Mouse (Mus musculus) hindbrain, embryonic 13.5 days (tissue): Measurements from ENCODE around the gene Tsr3. TPM values are rescaled to one million over a fixed set of nuclear protein-coding genes. Genes with fewer than 3 reads are reported as not detected.

ENCODE experiments used
- ATAC-seq: fragments of 200-750 bp; cut with Nextera tagmentation; 2 replicates; pipeline ENCODE4 v1.8.0; 2017; ENCODE audit warnings: moderate TSS enrichment; ENCODE audit not compliant: low FRiP score
- H3K27ac ChIP-seq: fragments of 300-500 bp; sonication (generic); 2 replicates; pipeline ENCODE4 v1.5.1; 2015; ENCODE audit warnings: inconsistent platforms, mild to moderate bottlenecking, moderate library complexity
- H3K27me3 ChIP-seq: fragments of 300-500 bp; sonication (generic); 2 replicates; pipeline ENCODE4 v1.6.1; 2015; ENCODE audit warnings: mild to moderate bottlenecking, inconsistent platforms
- H3K36me3 ChIP-seq: fragments of 300-500 bp; sonication (generic); 2 replicates; pipeline ENCODE4 v1.6.1; 2015; ENCODE audit warnings: mild to moderate bottlenecking, inconsistent platforms
- H3K4me1 ChIP-seq: fragments of 300-500 bp; sonication (generic); replicated peaks from 2 replicates; pipeline ENCODE4 v1.6.1; 2015; ENCODE audit warnings: inconsistent platforms
- H3K4me2 ChIP-seq: fragments of 300-500 bp; sonication (generic); 2 replicates; pipeline ENCODE4 v1.6.1; 2015; ENCODE audit warnings: inconsistent platforms, mild to moderate bottlenecking, moderate library complexity
- H3K4me3 ChIP-seq: fragments of 300-500 bp; sonication (generic); 2 replicates; pipeline ENCODE4 v1.5.1; 2015; ENCODE audit warnings: mild to moderate bottlenecking, inconsistent platforms
- H3K9ac ChIP-seq: fragments of 300-500 bp; sonication (generic); 2 replicates; pipeline ENCODE4 v1.6.1; 2015; ENCODE audit warnings: mild to moderate bottlenecking, inconsistent platforms
- H3K9me3 ChIP-seq: fragments of 300-500 bp; sonication (generic); 2 replicates; pipeline ENCODE4 v1.6.1; 2016; ENCODE audit warnings: inconsistent platforms
- WGBS: fragments of 180-500 bp; shearing (Covaris S2); methylation state at CpG from one replicate; pipeline ENCODE4 v1.1.7; 2015; 5-methylcytosine and 5-hydroxymethylcytosine counted together
- microRNA-seq: library from miRNA; unstranded; fragments of <30 nt; microRNA quantifications from one replicate; pipeline ENCODE4, GENCODE M21; 2016
- polyA plus RNA-seq: library from polyadenylated mRNA; unstranded; fragments of >200 nt; fragmentation: Nextera tagmentation; extraction: Ambion mirVana; gene quantifications from 2 replicates; pipeline ENCODE4 v1.2.1, GENCODE M21; 2015

Tsr3 gene
- polyA plus RNA-seq, 1 experiment from 2014 or later, result 59.6 TPM

- H3K27ac ChIP-seq, result peak within 1 kb of the TSS; percentile 99
- WGBS, result 91% methylated on average over 9 of the region's 9 CpGs
- H3K4me2 ChIP-seq, result peak within 1 kb of the TSS; percentile 99
- H3K4me3 ChIP-seq, result peak within 1 kb of the TSS; percentile 99
- no peak for ATAC-seq
- H3K9me3 ChIP-seq, result no peaks in the 10 kb centered on the region
- H3K36me3 ChIP-seq, result no peaks in the 10 kb centered on the region
- H3K4me1 ChIP-seq, result peaks cover 37% of the 10 kb centered on the region
- peak within 1 kb of the TSS; percentile 100 for H3K9ac ChIP-seq
- peaks cover 4% of the 10 kb centered on the region; the same call in 1 of the 2 replicates for H3K27me3 ChIP-seq
Measured at GRCm38 (mm10) chr17:25274571-25275346, 34.8 kb downstream of the Tsr3 start, which contains the start of gene Ube2i. Gene Ube2i, minus strand, starts transcription at chr17:25274622.

DNA sequence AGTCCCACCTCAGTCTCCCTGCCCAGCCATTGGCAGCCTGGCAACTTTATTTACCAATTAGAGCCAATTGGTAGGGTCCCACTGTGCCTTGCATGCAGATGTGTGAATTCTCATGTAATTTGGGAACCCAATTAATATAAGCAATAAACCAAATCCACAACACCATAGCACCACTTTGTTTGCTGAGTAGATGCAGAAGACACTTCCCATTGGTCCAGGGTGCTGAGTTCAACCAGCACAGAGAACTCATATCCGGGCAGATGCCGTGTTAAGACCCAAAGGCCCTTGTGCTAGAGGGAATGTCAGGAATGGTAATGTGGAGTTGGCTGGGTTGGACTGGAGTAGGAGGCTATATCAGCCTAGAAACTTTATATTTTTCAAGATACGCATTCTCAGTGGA, 35.9 kb downstream of the Tsr3 start:
- WGBS, result 96% methylated on average over 3 of the region's 3 CpGs
- H3K4me2 ChIP-seq, result no peak overlapping the region
- no peaks in the 10 kb centered on the region for H3K9me3 ChIP-seq
- peaks cover 26% of the 10 kb centered on the region for H3K4me1 ChIP-seq
- no peak for ATAC-seq
- H3K4me3 ChIP-seq, result no peak overlapping the region
- peaks cover 4% of the 10 kb centered on the region; the same call in 1 of the 2 replicates for H3K27me3 ChIP-seq
- H3K9ac ChIP-seq, result no peak overlapping the region
- H3K36me3 ChIP-seq, result no peaks in the 10 kb centered on the region
- H3K27ac ChIP-seq, result no peak overlapping the region

- no peaks in the 10 kb centered on the region for H3K36me3 ChIP-seq
- H3K27me3 ChIP-seq, result 0 out of 2 replicates have a peak, but pooled peaks cover 4% of the 10 kb centered on the region
- no peak overlapping the region for H3K4me3 ChIP-seq
- ATAC-seq, result no peak
- no peak overlapping the region for H3K9ac ChIP-seq
- H3K9me3 ChIP-seq, result no peaks in the 10 kb centered on the region
- no peak overlapping the region; the same call in 1 of the 2 replicates for H3K4me2 ChIP-seq
- no peaks in the 10 kb centered on the region for H3K4me1 ChIP-seq
- no peak overlapping the region for H3K27ac ChIP-seq
- 45% methylated on average over 11 of the region's 11 CpGs for WGBS
Measured at GRCm38 (mm10) chr17:25282133-25282532, 42.2 kb downstream of the Tsr3 start.

- Histone ChIP-seq H3K9me3 (no peaks in the 10 kb centered on the region), H3K4me1 (no peaks in the 10 kb centered on the region), H3K27me3 (no peaks in the 10 kb centered on the region), H3K36me3 (no peaks in the 10 kb centered on the region), H3K27ac (no peak overlapping the region), H3K9ac (no peak overlapping the region), H3K4me3 (no peak overlapping the region), H3K4me2 (no peak overlapping the region)
- ATAC-seq, result no peak
- WGBS, result 21% methylated on average over 3 of the region's 3 CpGs
Measured at GRCm38 (mm10) chr17:25285033-25285432, 45.1 kb downstream of the Tsr3 start.

GRCm38 (mm10) chr17:25288842-25289241, 48.9 kb downstream of the Tsr3 start:
- WGBS, result 25% methylated on average over 4 of the region's 4 CpGs
- H3K27me3 ChIP-seq, result no peaks in the 10 kb centered on the region
- H3K27ac ChIP-seq, result no peak overlapping the region
- no peaks in the 10 kb centered on the region for H3K9me3 ChIP-seq
- no peak for ATAC-seq
- no peaks in the 10 kb centered on the region for H3K36me3 ChIP-seq
- H3K9ac ChIP-seq, result no peak overlapping the region
- no peaks in the 10 kb centered on the region for H3K4me1 ChIP-seq
- H3K4me2 ChIP-seq, result no peak overlapping the region
- no peak overlapping the region for H3K4me3 ChIP-seq

DNA sequence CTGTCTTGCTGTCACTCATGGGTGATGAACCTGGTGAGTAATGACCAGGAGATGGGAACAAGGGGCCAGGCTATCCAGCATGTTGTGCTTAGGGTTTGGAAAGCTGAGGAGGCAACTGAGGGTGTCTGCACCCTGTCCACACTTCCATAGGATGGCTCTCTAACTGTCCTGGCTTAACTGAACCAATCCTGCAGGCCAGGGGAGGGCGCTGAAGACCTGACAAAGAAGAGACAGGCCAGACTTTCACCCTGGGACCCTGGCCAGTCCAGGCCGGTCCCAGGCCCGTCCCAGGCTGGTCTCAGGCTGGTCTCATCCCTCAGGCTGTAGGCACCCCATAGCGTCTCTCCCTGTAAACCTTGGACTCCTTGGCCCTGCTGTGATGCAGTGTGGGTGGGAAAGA, 50.4 kb downstream of the Tsr3 start:
- no peak overlapping the region for H3K27ac ChIP-seq
- 37% methylated on average over 4 of the region's 4 CpGs for WGBS
- no peaks in the 10 kb centered on the region for H3K4me1 ChIP-seq
- no peak overlapping the region for H3K4me3 ChIP-seq
- H3K27me3 ChIP-seq, result no peaks in the 10 kb centered on the region
- H3K9me3 ChIP-seq, result no peaks in the 10 kb centered on the region
- H3K4me2 ChIP-seq, result no peak overlapping the region
- no peak overlapping the region for H3K9ac ChIP-seq
- ATAC-seq, result no peak
- no peaks in the 10 kb centered on the region for H3K36me3 ChIP-seq

Small RNAs within 50 kb of the gene (microRNA-seq; reads per million reads assigned to microRNA genes)
- 4.2 reads per million, percentile 13 among the genes with 10 or more reads in this experiment for gene Mir3547

Other genes starting within 250 kb of the Tsr3 start
- 6.3 and 7.1 TPM in 2 replicates for gene Cramp1l, start 224.4 kb upstream of the Tsr3 start, polyA plus RNA-seq
- gene Ift140, start 224.1 kb upstream of the Tsr3 start, polyA plus RNA-seq, result 18.3 and 18.8 TPM in 2 replicates
- 10.8 and 11.5 TPM in 2 replicates for gene Tmem204, start 156.6 kb upstream of the Tsr3 start, polyA plus RNA-seq
- 41.9 and 45.5 TPM in 2 replicates for gene Telo2, start 124.2 kb upstream of the Tsr3 start, polyA plus RNA-seq
- gene Ptx4, start 119.4 kb upstream of the Tsr3 start, polyA plus RNA-seq, result not detected in 2 replicates
- gene Clcn7, start 106.8 kb upstream of the Tsr3 start, polyA plus RNA-seq, result 24.9 and 30.4 TPM in 2 replicates
- not detected in 2 replicates for gene Ccdc154, start 77.7 kb upstream of the Tsr3 start, polyA plus RNA-seq
- gene Gm38655, start 64.7 kb upstream of the Tsr3 start, polyA plus RNA-seq, result not detected in 2 replicates
- 33.1 and 35.0 TPM in 2 replicates for gene BC003965, start 55.6 kb upstream of the Tsr3 start, polyA plus RNA-seq
- gene Unkl, start 51.8 kb upstream of the Tsr3 start, polyA plus RNA-seq, result 11.3 and 11.9 TPM in 2 replicates
- 91.6 and 94.0 TPM in 2 replicates for gene Gnptg, start within 50 bp of the Tsr3 start, polyA plus RNA-seq
- 6.4 and 6.5 TPM in 2 replicates for gene Baiap3, start 16.2 kb downstream of the Tsr3 start, polyA plus RNA-seq
- 566 and 573 TPM in 2 replicates for gene Ube2i, start 34.5 kb downstream of the Tsr3 start, polyA plus RNA-seq
- gene Prss34, start 58.2 kb downstream of the Tsr3 start, polyA plus RNA-seq, result not detected in 2 replicates
- not detected in 2 replicates for gene Prss28, start 68.5 kb downstream of the Tsr3 start, polyA plus RNA-seq
- gene Prss29, start 78.5 kb downstream of the Tsr3 start, polyA plus RNA-seq, result not detected in 2 replicates
- 0.08 TPM in 1 of 2 replicates, not detected in the other for gene Tpsab1, start 105.4 kb downstream of the Tsr3 start, polyA plus RNA-seq
- gene Tpsb2, start 126.1 kb downstream of the Tsr3 start, polyA plus RNA-seq, result 0.14 TPM in 1 of 2 replicates, not detected in the other
- gene Tpsg1, start 129.1 kb downstream of the Tsr3 start, polyA plus RNA-seq, result 0.85 and 0.90 TPM in 2 replicates
- gene Cacna1h, start 193.6 kb downstream of the Tsr3 start, polyA plus RNA-seq, result 9.7 and 10.2 TPM in 2 replicates
- 1.1 and 2.0 TPM in 2 replicates for gene Tekt4, start 214.4 kb downstream of the Tsr3 start, polyA plus RNA-seq